In genomic region chr15:94600145-94600707, GRCm38 (mm10) we compare ENCODE assay signal across 24 mouse cellular contexts. TPM values are rescaled to one million over a fixed set of nuclear protein-coding genes. Genes with fewer than 3 reads are reported as not detected.
DNase-seq lines count a peak whose midpoint lies in the region; ATAC-seq and TF ChIP-seq lines count a peak whose summit lies in the region.
"Had no signal": no experiment of that assay in that cellular context is flagged by ENCODE, and none has a peak within 500 bp of the region (broad histone marks: within the 10 kb centered on the region; RNA-seq: fewer than 3 reads in every experiment).

No protein-coding gene starts in this region.

- no peaks in the 10 kb centered on the region for H3K9me3 ChIP-seq in heart, embryonic 13.5 days
- no peaks in the 10 kb centered on the region for H3K9me3 ChIP-seq in heart, embryonic 11.5 days (replicated peaks; ENCODE audit: control insufficient read depth, low read length)
- H3K9me3 ChIP-seq in E14TG2a.4 (ENCODE audit: low read length) (no peaks in the 10 kb centered on the region), MEL (replicated peaks; ENCODE audit: insufficient read depth, low read length) (no peaks in the 10 kb centered on the region)
- H3K9me3 ChIP-seq in hindbrain, postnatal 0 days (ENCODE audit: low read length) = no peaks in the 10 kb centered on the region
- H3K9me3 ChIP-seq: embryonic facial prominence, embryonic 13.5 days; embryonic facial prominence, embryonic 15.5 days; forebrain, embryonic 10.5 days; forebrain, embryonic 12.5 days; G1E had no signal

- H3K4me3 ChIP-seq in heart, embryonic 13.5 days = no peak overlapping the region
- no peak overlapping the region for H3K4me3 ChIP-seq in heart, embryonic 11.5 days (ENCODE audit: low read depth, low read length)
- peak overlapping the region; percentile 46 for H3K4me3 ChIP-seq in E14TG2a.4 (replicated peaks; ENCODE audit: low read length)
- H3K4me3 ChIP-seq in MEL (ENCODE audit: control insufficient read depth in 1 of 2, insufficient read depth in 1 of 2, low read depth in 2 of 2, low read length in 2 of 2) = peak overlapping the region; percentile 40 to 52
- no peak overlapping the region for H3K4me3 ChIP-seq in hindbrain, postnatal 0 days (ENCODE audit: low read length)
- H3K4me3 ChIP-seq: embryonic facial prominence, embryonic 13.5 days; embryonic facial prominence, embryonic 15.5 days; erythroblast, embryonic 14.5 days; forebrain, embryonic 10.5 days; forebrain, embryonic 12.5 days had no signal

- no peak for TF ChIP-seq CTCF in E14TG2a.4 (conservative IDR thresholded peaks at IDR 0.05; ENCODE audit: low read length)
- TF ChIP-seq CTCF in MEL (IDR thresholded peaks at IDR 0.05 in 2 of 3, conservative IDR thresholded peaks at IDR 0.05 in 1 of 3; ENCODE audit: control insufficient read depth in 1 of 3, insufficient read depth in 1 of 3, low read depth in 2 of 3, low read length in 3 of 3, poor library complexity in 1 of 3, severe bottlenecking in 1 of 3) = no peak
- no peak for TF ChIP-seq CTCF in hindbrain, postnatal 0 days (IDR thresholded peaks at IDR 0.05; ENCODE audit: low read depth)

- TF ChIP-seq POLR2A in MEL (IDR thresholded peaks at IDR 0.05; ENCODE audit: control insufficient read depth in 1 of 2, insufficient read depth in 1 of 2, low read depth in 1 of 2, low read length in 2 of 2, poor library complexity in 1 of 2) = no peak

- ATAC-seq in heart, embryonic 13.5 days (ENCODE audit: extremely low read depth, insufficient number of reproducible peaks, low FRiP score, low TSS enrichment) = no peak
- no peak for ATAC-seq in heart, embryonic 11.5 days (replicated peaks; ENCODE audit: insufficient number of reproducible peaks, low FRiP score, low TSS enrichment)
- no peak for ATAC-seq in hindbrain, postnatal 0 days
- ATAC-seq: forebrain, embryonic 14.5 days; forebrain, embryonic 16.5 days had no signal

- H3K79me2 ChIP-seq in MEL (ENCODE audit: control insufficient read depth, insufficient read depth, low read length, poor library complexity) = no peaks in the 10 kb centered on the region

- no peaks in the 10 kb centered on the region for H3K4me1 ChIP-seq in heart, embryonic 13.5 days
- H3K4me1 ChIP-seq in heart, embryonic 11.5 days (ENCODE audit: control insufficient read depth, insufficient read depth, low read length) = 0 out of 2 replicates have a peak, but pooled peaks cover 2% of the 10 kb centered on the region
- H3K4me1 ChIP-seq in E14TG2a.4 (replicated peaks; ENCODE audit: low read depth, low read length) = peaks cover 46% of the 10 kb centered on the region
- peaks cover 3 to 8% of the 10 kb centered on the region in 2 experiments; a peak in 2 of 4 replicates for H3K4me1 ChIP-seq in MEL (ENCODE audit: control insufficient read depth in 1 of 2, insufficient read depth in 2 of 2, low read length in 2 of 2)
- H3K4me1 ChIP-seq in hindbrain, postnatal 0 days (ENCODE audit: insufficient read depth, low read length) = no peaks in the 10 kb centered on the region
- H3K4me1 ChIP-seq: embryonic facial prominence, embryonic 13.5 days; embryonic facial prominence, embryonic 15.5 days; forebrain, embryonic 12.5 days had no signal

- TF ChIP-seq RAD21 in MEL (IDR thresholded peaks at IDR 0.05; ENCODE audit: low read depth, low read length) = no peak

- H3K4me2 ChIP-seq in heart, embryonic 13.5 days = peak overlapping the region; percentile 3; the same call in 1 of the 2 replicates
- no peak overlapping the region for H3K4me2 ChIP-seq in heart, embryonic 11.5 days
- no peak overlapping the region for H3K4me2 ChIP-seq in hindbrain, postnatal 0 days (ENCODE audit: low read depth, low read length)
- H3K4me2 ChIP-seq: embryonic facial prominence, embryonic 13.5 days; embryonic facial prominence, embryonic 15.5 days; forebrain, embryonic 12.5 days had no signal

- H3K27me3 ChIP-seq in heart, embryonic 13.5 days (replicated peaks) = peaks cover 3% of the 10 kb centered on the region
- no peaks in the 10 kb centered on the region for H3K27me3 ChIP-seq in heart, embryonic 11.5 days (ENCODE audit: control insufficient read depth, insufficient read depth, low read length)
- H3K27me3 ChIP-seq in E14TG2a.4 (ENCODE audit: insufficient read depth, low read length) (peaks cover 8% of the 10 kb centered on the region), MEL (ENCODE audit: control insufficient read depth in 1 of 2, insufficient read depth in 2 of 2, low read length in 2 of 2) (no peaks in the 10 kb centered on the region)
- no peaks in the 10 kb centered on the region for H3K27me3 ChIP-seq in hindbrain, postnatal 0 days (ENCODE audit: insufficient read depth, low read length)
- H3K27me3 ChIP-seq: embryonic facial prominence, embryonic 13.5 days; embryonic facial prominence, embryonic 15.5 days; forebrain, embryonic 12.5 days had no signal

- no peak for TF ChIP-seq EP300 in MEL (IDR thresholded peaks at IDR 0.05; ENCODE audit: low read depth in 1 of 2, low read length in 2 of 2)

- 55% methylated on average over 11 of the region's 11 CpGs for WGBS in heart, embryonic 13.5 days
- WGBS in heart, embryonic 11.5 days (ENCODE audit: insufficient replicate concordance) = 62% methylated on average over 11 of the region's 11 CpGs
- 84% methylated on average over 11 of the region's 11 CpGs for WGBS in hindbrain, postnatal 0 days

- peak; percentile 23 for DNase-seq in adrenal gland, postnatal 14 days
- no peak for DNase-seq in adrenal gland, postnatal 25 days
- DNase-seq in MEL (ENCODE audit: low read depth, low spot score) = no peak
- no peak for DNase-seq in layer of hippocampus, adult 11-12 months (ENCODE audit: low spot score)
- DNase-seq in hindbrain, postnatal 0 days (ENCODE audit: low spot score) = no peak
- DNase-seq: adrenal gland, postnatal 10 days; cerebellum, adult 11 months; cerebellum, adult 18-20 months; cerebellum, adult 8-10 months; cerebellum, adult 9-11 months; cerebellum, postnatal 36 days; embryo, embryonic 11 days had no signal

- no peak overlapping the region for H3K9ac ChIP-seq in heart, embryonic 13.5 days
- H3K9ac ChIP-seq in heart, embryonic 11.5 days (ENCODE audit: low read depth, low read length) = no peak overlapping the region
- peak overlapping the region; percentile 22; the same call in 1 of the 2 replicates for H3K9ac ChIP-seq in MEL (ENCODE audit: control insufficient read depth, low read depth, low read length, poor library complexity, severe bottlenecking)
- no peak overlapping the region for H3K9ac ChIP-seq in hindbrain, postnatal 0 days (replicated peaks; ENCODE audit: low read length)
- H3K9ac ChIP-seq: embryonic facial prominence, embryonic 13.5 days; embryonic facial prominence, embryonic 15.5 days; forebrain, embryonic 12.5 days had no signal

- no peak overlapping the region for H3K27ac ChIP-seq in heart, embryonic 13.5 days (replicated peaks)
- no peak overlapping the region for H3K27ac ChIP-seq in heart, embryonic 11.5 days (ENCODE audit: low read depth, low read length)
- H3K27ac ChIP-seq in MEL (ENCODE audit: control insufficient read depth, low read depth, low read length) = no peak overlapping the region
- no peak overlapping the region for H3K27ac ChIP-seq in hindbrain, postnatal 0 days
- H3K27ac ChIP-seq: embryonic facial prominence, embryonic 13.5 days; embryonic facial prominence, embryonic 15.5 days; forebrain, embryonic 10.5 days; forebrain, embryonic 12.5 days had no signal

- H3K36me3 ChIP-seq in heart, embryonic 13.5 days = no peaks in the 10 kb centered on the region
- H3K36me3 ChIP-seq in heart, embryonic 11.5 days (ENCODE audit: control insufficient read depth, insufficient read depth, low read length) = no peaks in the 10 kb centered on the region
- H3K36me3 ChIP-seq in E14TG2a.4 (ENCODE audit: insufficient read depth, low read length) = no peaks in the 10 kb centered on the region
- H3K36me3 ChIP-seq in MEL (ENCODE audit: control insufficient read depth in 1 of 2, insufficient read depth in 2 of 2, low read length in 2 of 2) = peaks cover 0 to 15% of the 10 kb centered on the region in 2 experiments; a peak in 2 of 4 replicates
- H3K36me3 ChIP-seq in hindbrain, postnatal 0 days (ENCODE audit: insufficient read depth, low read length) = no peaks in the 10 kb centered on the region
- H3K36me3 ChIP-seq: embryonic facial prominence, embryonic 13.5 days; embryonic facial prominence, embryonic 15.5 days; forebrain, embryonic 10.5 days; forebrain, embryonic 12.5 days; G1E had no signal

RNA-seq across cellular contexts. Expression of gene Twf1, which starts 10.5 kb away (rescaled TPM):
- total RNA-seq in adrenal gland, postnatal 14 days (2021) = 66.8 and 69.1 TPM in 2 replicates
- total RNA-seq in adrenal gland, postnatal 25 days (2021) = 91.6 and 105 TPM in 2 replicates
- 44.3 and 47.6 TPM in 2 replicates for polyA plus RNA-seq in heart, embryonic 13.5 days (2015; fragmentation: Nextera tagmentation; extraction: Ambion mirVana)
- polyA plus RNA-seq in heart, embryonic 11.5 days (2014; fragmentation: Nextera tagmentation; extraction: Ambion mirVana) = 54.5 and 55.0 TPM in 2 replicates
- 20.0 and 26.4 TPM in 2 replicates for total RNA-seq in MEL (2012; rRNA removed)
- 10 to 100 TPM; 37.1 to 64.1 TPM for polyA plus RNA-seq in MEL (2012; ENCODE audit: insufficient read depth in 1 of 2, insufficient read length in 2 of 2, low read depth in 1 of 2, low replicate concordance in 2 of 2, missing spikeins in 1 of 2)
- total RNA-seq in hindbrain, postnatal 0 days (2014; rRNA removed) = 34.3 and 37.1 TPM in 2 replicates
- 77.4 and 77.8 TPM in 2 replicates for polyA plus RNA-seq in hindbrain, postnatal 0 days (2015; fragmentation: Nextera tagmentation; extraction: Ambion mirVana)

RNA-seq across cellular contexts. Expression of gene Tmem117, which starts 28.8 kb away (rescaled TPM):
- 4.8 and 5.2 TPM in 2 replicates for total RNA-seq in adrenal gland, postnatal 14 days (2021)
- total RNA-seq in adrenal gland, postnatal 25 days (2021) = 4.7 and 4.9 TPM in 2 replicates
- polyA plus RNA-seq in heart, embryonic 13.5 days (2015; fragmentation: Nextera tagmentation; extraction: Ambion mirVana) = 1.2 and 1.3 TPM in 2 replicates
- 0.94 and 1.7 TPM in 2 replicates for polyA plus RNA-seq in heart, embryonic 11.5 days (2014; fragmentation: Nextera tagmentation; extraction: Ambion mirVana)
- total RNA-seq in MEL (2012; rRNA removed) = not detected in 2 replicates
- polyA plus RNA-seq in MEL (2012; ENCODE audit: insufficient read depth in 1 of 2, insufficient read length in 2 of 2, low read depth in 1 of 2, low replicate concordance in 2 of 2, missing spikeins in 1 of 2) = not detected
- 17.4 and 19.9 TPM in 2 replicates for total RNA-seq in hindbrain, postnatal 0 days (2014; rRNA removed)
- polyA plus RNA-seq in hindbrain, postnatal 0 days (2015; fragmentation: Nextera tagmentation; extraction: Ambion mirVana) = 21.6 and 22.3 TPM in 2 replicates
- total RNA-seq: common myeloid progenitor, adult 5-6 weeks had no signal
- polyA plus RNA-seq: erythroblast, embryonic 14.5 days; G1E had no signal

RNA-seq across cellular contexts. Expression of gene Irak4, which starts 56.8 kb away (rescaled TPM):
- 15.7 and 17.5 TPM in 2 replicates for total RNA-seq in adrenal gland, postnatal 14 days (2021)
- total RNA-seq in adrenal gland, postnatal 25 days (2021) = 14.4 and 18.5 TPM in 2 replicates
- polyA plus RNA-seq in heart, embryonic 13.5 days (2015; fragmentation: Nextera tagmentation; extraction: Ambion mirVana) = 3.8 and 4.3 TPM in 2 replicates
- polyA plus RNA-seq in heart, embryonic 11.5 days (2014; fragmentation: Nextera tagmentation; extraction: Ambion mirVana) = 3.9 and 4.1 TPM in 2 replicates
- 6.7 and 7.5 TPM in 2 replicates for total RNA-seq in MEL (2012; rRNA removed)
- 1 to 10 TPM in 1 of 2 experiments, not detected in 1; 9.4 TPM for polyA plus RNA-seq in MEL (2012; ENCODE audit: insufficient read depth in 1 of 2, insufficient read length in 2 of 2, low read depth in 1 of 2, low replicate concordance in 2 of 2, missing spikeins in 1 of 2)
- total RNA-seq in hindbrain, postnatal 0 days (2014; rRNA removed) = 0.52 and 0.90 TPM in 2 replicates
- polyA plus RNA-seq in hindbrain, postnatal 0 days (2015; fragmentation: Nextera tagmentation; extraction: Ambion mirVana) = 1.9 and 2.1 TPM in 2 replicates

RNA-seq across cellular contexts. Expression of gene Pus7l, which starts 56.9 kb away (rescaled TPM):
- 5.2 and 6.3 TPM in 2 replicates for total RNA-seq in adrenal gland, postnatal 14 days (2021)
- 5.0 and 6.0 TPM in 2 replicates for total RNA-seq in adrenal gland, postnatal 25 days (2021)
- polyA plus RNA-seq in heart, embryonic 13.5 days (2015; fragmentation: Nextera tagmentation; extraction: Ambion mirVana) = 4.0 and 4.6 TPM in 2 replicates
- 4.7 and 5.9 TPM in 2 replicates for polyA plus RNA-seq in heart, embryonic 11.5 days (2014; fragmentation: Nextera tagmentation; extraction: Ambion mirVana)
- total RNA-seq in MEL (2012; rRNA removed) = 40.1 and 40.6 TPM in 2 replicates
- 10 to 100 TPM; 33.2 to 51.2 TPM for polyA plus RNA-seq in MEL (2012; ENCODE audit: insufficient read depth in 1 of 2, insufficient read length in 2 of 2, low read depth in 1 of 2, low replicate concordance in 2 of 2, missing spikeins in 1 of 2)
- total RNA-seq in hindbrain, postnatal 0 days (2014; rRNA removed) = 3.0 and 3.7 TPM in 2 replicates
- 4.8 and 6.7 TPM in 2 replicates for polyA plus RNA-seq in hindbrain, postnatal 0 days (2015; fragmentation: Nextera tagmentation; extraction: Ambion mirVana)

Comparison
In these comparisons a context has a peak if more than half of its experiments do, and no peak if none do; other contexts are left out.
1. H3K4me3 ChIP-seq: peak in E14TG2a.4 (single experiment) and MEL (2 of 2); none in heart, embryonic 13.5 days (single experiment), heart, embryonic 11.5 days (single experiment) and hindbrain, postnatal 0 days (single experiment).